ENCODE assay signal across 8 mouse cellular contexts in genomic region chr17:28951831-28952799, GRCm38 (mm10). TPM values are rescaled to one million over a fixed set of nuclear protein-coding genes. Genes with fewer than 3 reads are reported as not detected.
A peak's percentile ranks its signal among the peaks of the same experiment; 100 is the strongest.
DNase-seq lines count a peak whose midpoint lies in the region; ATAC-seq lines count a peak whose summit lies in the region.

Kctd20 (plus strand) TSS chr17:28951950.

- H3K27me3 ChIP-seq in forebrain, embryonic 11.5 days (ENCODE audit: control insufficient read depth, insufficient read depth, low read length) = no peaks in the 10 kb centered on the region
- H3K27me3 ChIP-seq in heart, embryonic 16.5 days (ENCODE audit: control insufficient read depth, insufficient read depth, low read length) = no peaks in the 10 kb centered on the region
- H3K27me3 ChIP-seq in liver, embryonic 15.5 days = no peaks in the 10 kb centered on the region
- H3K27me3 ChIP-seq in neural tube, embryonic 12.5 days (replicated peaks) = no peaks in the 10 kb centered on the region

- no peaks in the 10 kb centered on the region for H3K36me3 ChIP-seq in forebrain, embryonic 11.5 days (ENCODE audit: control insufficient read depth, insufficient read depth, low read length)
- H3K36me3 ChIP-seq in heart, embryonic 16.5 days (ENCODE audit: control insufficient read depth, insufficient read depth) = no peaks in the 10 kb centered on the region
- peaks cover 26% of the 10 kb centered on the region for H3K36me3 ChIP-seq in liver, embryonic 15.5 days (replicated peaks)
- H3K36me3 ChIP-seq in neural tube, embryonic 12.5 days = peaks cover 5% of the 10 kb centered on the region; the same call in 1 of the 2 replicates

- ATAC-seq in forebrain, embryonic 11.5 days (replicated peaks; ENCODE audit: low FRiP score) = peak; percentile 95
- ATAC-seq in heart, embryonic 16.5 days (replicated peaks; ENCODE audit: extremely low read depth, insufficient read depth, low FRiP score) = peak; percentile 89
- peak; percentile 92 for ATAC-seq in liver, embryonic 15.5 days (ENCODE audit: insufficient read depth)
- peak; percentile 93 for ATAC-seq in neural tube, embryonic 12.5 days (ENCODE audit: low FRiP score, low read depth)

- peak within 1 kb of the TSS; percentile 95 for H3K27ac ChIP-seq in forebrain, embryonic 11.5 days (ENCODE audit: low read depth, low read length)
- peak within 1 kb of the TSS; percentile 94 for H3K27ac ChIP-seq in heart, embryonic 16.5 days (ENCODE audit: low read length)
- peak within 1 kb of the TSS; percentile 99 for H3K27ac ChIP-seq in liver, embryonic 15.5 days (replicated peaks)
- peak within 1 kb of the TSS; percentile 65 for H3K27ac ChIP-seq in neural tube, embryonic 12.5 days

- peak; percentile 79 to 87 for DNase-seq in CD8-positive naive resting alpha-beta T cell, adult 2 months (ENCODE audit: low read depth in 2 of 2, low spot score in 2 of 2)
- peak; percentile 81 for DNase-seq in c-Kit-positive CD71-negative TER-119-negative erythroid progenitor cells, embryonic 14.5 days (ENCODE audit: low read depth)
- DNase-seq in forebrain, embryonic 11.5 days (ENCODE audit: low spot score) = peak; percentile 96
- DNase-seq in kidney, postnatal 36 days = peak; percentile 94 to 97
- DNase-seq in telencephalon, adult 2 months (ENCODE audit: low read depth, low spot score) = peak; percentile 47

- peak within 1 kb of the TSS; percentile 97 for H3K9ac ChIP-seq in forebrain, embryonic 11.5 days (ENCODE audit: low read length)
- H3K9ac ChIP-seq in heart, embryonic 16.5 days (ENCODE audit: low read length) = peak within 1 kb of the TSS; percentile 92
- H3K9ac ChIP-seq in liver, embryonic 15.5 days = peak within 1 kb of the TSS; percentile 94
- H3K9ac ChIP-seq in neural tube, embryonic 12.5 days = peak within 1 kb of the TSS; percentile 79

- no peaks in the 10 kb centered on the region; the same call in 1 of the 2 replicates for H3K9me3 ChIP-seq in forebrain, embryonic 11.5 days (ENCODE audit: control insufficient read depth, low read length)
- H3K9me3 ChIP-seq in heart, embryonic 16.5 days (replicated peaks; ENCODE audit: control insufficient read depth, low read length) = peaks cover 5% of the 10 kb centered on the region
- H3K9me3 ChIP-seq in liver, embryonic 15.5 days (replicated peaks) = no peaks in the 10 kb centered on the region; the same call in 1 of the 2 replicates
- no peaks in the 10 kb centered on the region; the same call in 1 of the 2 replicates for H3K9me3 ChIP-seq in neural tube, embryonic 12.5 days

- H3K4me3 ChIP-seq in forebrain, embryonic 11.5 days (ENCODE audit: low read depth, low read length) = peak within 1 kb of the TSS; percentile 62
- peak within 1 kb of the TSS; percentile 81 for H3K4me3 ChIP-seq in heart, embryonic 16.5 days (ENCODE audit: low read length)
- H3K4me3 ChIP-seq in liver, embryonic 15.5 days (replicated peaks) = peak within 1 kb of the TSS; percentile 84
- H3K4me3 ChIP-seq in neural tube, embryonic 12.5 days = peak within 1 kb of the TSS; percentile 75

- WGBS in forebrain, embryonic 11.5 days = under 1% methylated on average over 77 of the region's 80 CpGs
- 1% methylated on average over 80 of the region's 80 CpGs for WGBS in heart, embryonic 16.5 days
- WGBS in liver, embryonic 15.5 days (ENCODE audit: insufficient replicate concordance) = under 1% methylated on average over 70 of the region's 80 CpGs
- WGBS in neural tube, embryonic 12.5 days = 2% methylated on average over 65 of the region's 80 CpGs

- peak within 1 kb of the TSS; percentile 55 for H3K4me2 ChIP-seq in forebrain, embryonic 11.5 days (ENCODE audit: low read depth, low read length, severe bottlenecking)
- peak within 1 kb of the TSS; percentile 81 for H3K4me2 ChIP-seq in heart, embryonic 16.5 days (ENCODE audit: low read depth, low read length)
- H3K4me2 ChIP-seq in liver, embryonic 15.5 days = peak within 1 kb of the TSS; percentile 77
- peak within 1 kb of the TSS; percentile 75 for H3K4me2 ChIP-seq in neural tube, embryonic 12.5 days (replicated peaks)

- peaks cover 6% of the 10 kb centered on the region; the same call in 1 of the 2 replicates for H3K4me1 ChIP-seq in forebrain, embryonic 11.5 days (replicated peaks; ENCODE audit: control insufficient read depth, insufficient read depth, low read length)
- H3K4me1 ChIP-seq in heart, embryonic 16.5 days (ENCODE audit: control insufficient read depth, insufficient read depth, low read length) = peaks cover 10% of the 10 kb centered on the region
- H3K4me1 ChIP-seq in liver, embryonic 15.5 days (replicated peaks) = peaks cover 34% of the 10 kb centered on the region
- H3K4me1 ChIP-seq in neural tube, embryonic 12.5 days = peaks cover 17% of the 10 kb centered on the region

RNA-seq across cellular contexts. Expression of gene Kctd20, which starts in this region (rescaled TPM):
- polyA plus RNA-seq in forebrain, embryonic 11.5 days (2014; fragmentation: Nextera tagmentation; extraction: Ambion mirVana) = 112 and 116 TPM in 2 replicates
- polyA plus RNA-seq in heart, embryonic 16.5 days (2015; fragmentation: Nextera tagmentation; extraction: Ambion mirVana) = 56.8 and 59.2 TPM in 2 replicates
- polyA plus RNA-seq in liver, embryonic 15.5 days (2015; fragmentation: Nextera tagmentation; extraction: Ambion mirVana) = 74.6 and 80.9 TPM in 2 replicates
- 115 and 117 TPM in 2 replicates for polyA plus RNA-seq in neural tube, embryonic 12.5 days (2016; fragmentation: Nextera tagmentation; extraction: Ambion mirVana)

Comparison
In these comparisons a context has a peak if more than half of its experiments do, and no peak if none do; other contexts are left out.
1. Peak in every context shown above with its lines: DNase-seq, ATAC-seq, H3K4me3 ChIP-seq and H3K27ac ChIP-seq.